Mouse (Mus musculus) testis, adult 2 months (tissue): Measurements from ENCODE around the gene Lyl1.

Experiments used
- CTCF ChIP-seq: fragments of 200-500 bp; IDR thresholded peaks from 2 replicates; pipeline ENCODE4 v1.5.1; 2012; ENCODE audit warnings: low read depth, mild to moderate bottlenecking, inconsistent platforms, low read length, moderate library complexity; ENCODE audit not compliant: control insufficient read depth, insufficient read depth, insufficient replicate concordance
- POLR2A ChIP-seq: fragments of 200-500 bp; IDR thresholded peaks from 2 replicates; pipeline ENCODE4 v1.6.1; 2012; ENCODE audit warnings: low read depth, mild to moderate bottlenecking, inconsistent platforms, low read length, moderate library complexity; ENCODE audit not compliant: control insufficient read depth

DNA sequence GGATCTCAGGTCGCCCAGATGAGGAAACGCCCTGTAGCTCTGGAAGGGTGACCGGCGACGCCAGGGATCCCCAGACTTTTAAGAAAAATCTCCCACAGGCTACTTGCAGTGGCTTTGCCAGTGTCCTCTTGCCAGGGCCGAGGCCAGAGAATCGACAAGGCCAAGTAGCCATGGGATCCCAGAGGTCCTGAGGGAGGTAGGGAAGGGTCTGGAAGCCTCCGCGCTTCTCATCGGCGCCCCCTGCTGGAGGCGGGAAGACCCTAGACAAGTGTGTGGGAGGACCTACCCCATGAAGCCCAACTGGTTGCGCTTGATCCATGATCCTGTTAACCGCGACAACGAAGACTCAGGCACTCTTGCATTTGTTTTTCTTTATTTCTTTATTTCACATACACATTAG is 3.1 kb downstream of the Lyl1 start:
- TF ChIP-seq CTCF (peak; percentile 82), POLR2A (no peak)
